Mouse (Mus musculus) E14TG2a.4 (cell line): ENCODE results near the gene Mta3.

Experiments used
- CTCF ChIP-seq: conservative IDR thresholded peaks from 2 replicates; pipeline ENCODE4 v1.5.1; 2014; ENCODE audit warnings: low read length
- NANOG ChIP-seq: IDR thresholded peaks from 2 replicates; pipeline ENCODE4 v1.6.1; 2014; ENCODE audit warnings: borderline replicate concordance, low read length, mixed read lengths

GRCm38 (mm10) chr17:83847815-83848214 lies 141.9 kb downstream of the Mta3 start, which contains the start of gene Haao:
- TF ChIP-seq CTCF (no peak), NANOG (no peak)
